Mouse (Mus musculus) ovary, adult 18-20 months (tissue): ENCODE measurements around the gene Capzb.
A peak's percentile ranks its signal among the peaks of the same experiment; 100 is the strongest.

Experiments
- DNase-seq: peaks from one replicate; pipeline ENCODE4 v3.0.0; 2022; ENCODE audit warnings: low spot score, mixed read lengths

Capzb gene

GRCm38 (mm10) chr4:139267335-139267734 is 74.6 kb downstream of the Capzb start:
- DNase-seq = no peak

GRCm38 (mm10) chr4:139268242-139268641 is 75.5 kb downstream of the Capzb start:
- no peak for DNase-seq

GRCm38 (mm10) chr4:139270168-139270567 is 77.5 kb downstream of the Capzb start:
- DNase-seq = no peak

- no peak for DNase-seq
These were observed 78.9 kb downstream of the Capzb start for GRCm38 (mm10) chr4:139271562-139271961.

GRCm38 (mm10) chr4:139272951-139273680 is 80.4 kb downstream of the Capzb start:
- DNase-seq = no peak

- no peak for DNase-seq
These were observed 81.9 kb downstream of the Capzb start for GRCm38 (mm10) chr4:139274573-139274972.

- DNase-seq = no peak
These were observed 83.7 kb downstream of the Capzb start for GRCm38 (mm10) chr4:139276411-139276810.

- no peak for DNase-seq
These were observed 87.8 kb downstream of the Capzb start for GRCm38 (mm10) chr4:139280530-139280929.

GRCm38 (mm10) chr4:139281791-139282345 is 89.2 kb downstream of the Capzb start:
- no peak for DNase-seq

- no peak for DNase-seq
These were observed 90.3 kb downstream of the Capzb start for GRCm38 (mm10) chr4:139282955-139283417.

GRCm38 (mm10) chr4:139284877-139285276 is 92.2 kb downstream of the Capzb start:
- no peak for DNase-seq

- DNase-seq = no peak
These were observed 93.5 kb downstream of the Capzb start for GRCm38 (mm10) chr4:139286234-139286633.

GRCm38 (mm10) chr4:139287122-139287863 is 94.6 kb downstream of the Capzb start:
- peak; percentile 53 for DNase-seq

GRCm38 (mm10) chr4:139289017-139289416 is 96.3 kb downstream of the Capzb start:
- DNase-seq = peak; percentile 49

GRCm38 (mm10) chr4:139291099-139291498 is 98.4 kb downstream of the Capzb start:
- DNase-seq = no peak

GRCm38 (mm10) chr4:139292038-139292437 is 99.3 kb downstream of the Capzb start:
- no peak for DNase-seq

- no peak for DNase-seq
These were observed 104.9 kb downstream of the Capzb start for GRCm38 (mm10) chr4:139297566-139297965.

GRCm38 (mm10) chr4:139298671-139299366 is 106.1 kb downstream of the Capzb start:
- no peak for DNase-seq

- DNase-seq = no peak
These were observed 109.1 kb downstream of the Capzb start for GRCm38 (mm10) chr4:139301780-139302179.

- DNase-seq = no peak
These were observed 109.5 kb downstream of the Capzb start for GRCm38 (mm10) chr4:139302241-139302640.

- no peak for DNase-seq
These were observed 112.8 kb downstream of the Capzb start for GRCm38 (mm10) chr4:139305521-139305920.

GRCm38 (mm10) chr4:139307916-139308315 is 115.2 kb downstream of the Capzb start:
- DNase-seq = no peak
